Mouse (Mus musculus) embryo, embryonic 11.5 days (tissue): ENCODE measurements around the gene Pard6b.
"Not testable (repeated sequence)": the region's sequence is repeated elsewhere in the genome, so short reads cannot be mapped to it uniquely, and the experiment has no call there.

Source experiments
- DNase-seq: peaks from one replicate; pipeline ENCODE4 v3.0.0-alpha.2; 2012; ENCODE audit warnings: low read depth, low spot score

The Pard6b gene

DNA sequence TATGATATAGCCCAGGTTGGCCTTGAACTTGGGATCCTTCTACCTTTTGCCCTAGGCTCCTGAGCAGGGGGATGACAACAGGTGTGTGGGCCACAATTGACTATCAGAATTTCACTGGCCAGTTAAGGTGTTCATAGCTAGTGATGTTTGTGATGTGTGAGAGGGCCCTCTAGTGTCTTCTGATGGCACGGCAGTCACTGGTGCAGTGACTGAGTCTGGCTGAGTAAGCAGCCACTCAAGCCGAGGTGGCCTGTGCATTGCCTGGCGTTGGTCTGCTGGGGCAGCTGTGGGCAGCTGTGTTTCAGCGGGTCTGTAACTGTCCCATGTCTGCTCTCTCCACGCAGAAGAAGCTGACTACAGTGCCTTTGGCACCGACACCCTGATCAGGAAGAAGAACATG lies 17.2 kb downstream of the Pard6b start:
- no peak for DNase-seq

DNA sequence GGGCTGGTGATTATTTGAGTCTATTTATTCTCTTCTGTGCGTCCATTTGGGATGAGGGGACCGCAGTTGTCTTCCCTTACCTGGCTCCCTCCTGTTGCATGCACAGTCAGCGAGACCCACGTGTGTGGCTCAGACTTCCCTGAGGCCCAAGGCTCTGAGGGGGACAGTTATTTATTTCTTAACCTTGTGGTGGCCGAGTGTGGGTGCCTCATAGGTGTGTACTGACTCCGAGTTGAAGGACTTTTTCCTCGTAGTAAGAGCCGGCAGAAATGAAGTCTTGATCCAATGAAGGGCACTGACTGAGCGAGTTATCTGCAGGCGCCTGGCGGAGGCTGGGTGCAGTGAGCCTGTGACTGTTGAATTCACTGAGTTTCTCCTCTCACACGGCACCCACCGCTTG lies 19.2 kb downstream of the Pard6b start:
- DNase-seq = no peak

DNA sequence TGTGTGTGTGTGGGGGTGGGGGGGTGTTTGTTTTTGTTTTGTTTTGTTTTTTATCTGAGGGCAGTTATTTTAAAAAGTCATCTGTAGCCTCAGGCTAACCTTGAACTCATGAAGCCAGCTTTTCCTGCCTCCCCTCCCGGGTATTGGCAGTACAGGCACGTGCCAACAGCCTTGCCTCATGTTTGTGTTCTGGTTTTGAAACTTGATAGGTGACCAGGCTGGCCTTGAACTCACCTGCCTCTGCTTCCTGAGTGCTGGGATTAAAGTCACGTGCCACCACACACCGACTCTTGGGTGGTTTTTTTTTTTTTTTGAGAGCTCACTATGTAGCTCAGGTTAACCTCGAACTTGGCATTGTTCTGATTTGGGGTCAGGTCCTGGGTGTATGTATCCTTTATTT lies 21.0 kb downstream of the Pard6b start:
- DNase-seq = no peak

DNA sequence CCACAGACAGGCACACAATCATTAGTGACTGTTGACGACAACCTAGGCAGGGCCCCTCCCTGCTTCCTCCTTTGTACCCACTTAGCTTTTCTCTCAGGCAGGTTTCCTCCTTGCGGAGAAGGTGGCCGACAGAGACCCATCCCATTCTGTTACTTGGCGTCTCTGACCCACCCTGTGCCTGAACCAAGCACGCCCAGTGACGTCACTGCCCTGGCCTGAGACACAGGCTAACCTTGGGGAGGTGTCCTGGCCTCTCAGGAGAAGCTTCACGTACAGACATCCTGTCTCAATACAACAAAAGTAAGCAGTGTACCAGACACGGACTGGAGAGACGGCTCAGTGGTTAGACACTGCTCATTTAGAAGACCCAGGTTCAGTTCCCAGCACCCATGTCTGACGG lies 22.5 kb downstream of the Pard6b start:
- DNase-seq = no peak

DNA sequence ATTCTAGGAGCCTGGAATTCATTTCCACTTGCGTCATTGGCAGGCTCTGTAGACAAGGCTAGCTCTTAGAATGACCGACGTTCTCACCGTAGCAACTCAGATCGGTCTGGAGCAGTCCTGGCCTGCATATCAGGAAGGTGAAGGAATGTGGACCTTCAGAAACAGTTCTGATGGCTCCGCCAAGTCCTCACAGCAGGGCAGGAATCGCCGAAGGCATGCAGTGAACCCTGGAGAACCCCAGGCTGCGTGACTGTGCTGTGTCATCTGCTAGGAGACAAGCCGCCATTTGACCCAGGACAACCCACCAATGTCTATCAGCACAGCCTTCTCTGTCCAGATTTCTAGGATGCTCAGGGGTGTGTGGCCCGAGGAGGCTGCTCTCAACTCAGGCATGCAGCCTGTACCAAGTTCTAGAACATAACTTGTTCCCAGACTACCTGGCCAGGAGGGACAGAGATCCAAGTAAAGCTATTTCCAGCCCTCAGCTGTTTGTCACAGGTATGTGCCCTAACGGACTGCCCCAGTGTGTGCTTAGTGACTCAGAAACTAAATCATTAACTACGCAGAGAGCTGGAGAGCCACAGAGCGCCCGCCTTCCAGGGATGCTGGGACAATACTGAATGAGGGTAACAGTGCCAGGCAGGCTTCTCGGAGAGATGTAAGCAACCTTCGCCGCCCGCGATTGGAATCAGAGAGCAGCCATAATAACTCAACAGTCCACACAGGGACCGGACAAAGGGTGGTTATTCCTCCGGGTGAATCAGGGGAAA lies 23.8 kb downstream of the Pard6b start:
- no peak for DNase-seq

DNA sequence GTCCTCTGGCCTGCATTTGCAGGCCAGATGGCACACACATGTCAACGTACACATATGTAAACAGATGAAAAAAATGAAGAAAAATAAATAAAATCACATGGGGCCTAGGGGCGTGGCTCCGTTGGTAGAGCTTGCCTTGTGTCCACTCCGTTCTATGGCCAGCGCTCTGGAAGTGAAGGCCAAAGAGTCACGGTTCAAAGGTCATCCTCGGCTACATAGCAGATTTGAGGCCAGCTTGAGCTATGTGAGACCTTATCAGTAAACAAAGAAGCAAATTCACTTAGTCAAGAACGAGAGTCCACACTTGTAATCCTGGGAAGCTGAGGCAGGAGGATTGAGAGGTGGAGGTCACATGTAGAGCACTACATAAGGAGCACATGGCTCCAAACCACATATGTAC lies 24.5 kb downstream of the Pard6b start:
- no peak for DNase-seq

DNA sequence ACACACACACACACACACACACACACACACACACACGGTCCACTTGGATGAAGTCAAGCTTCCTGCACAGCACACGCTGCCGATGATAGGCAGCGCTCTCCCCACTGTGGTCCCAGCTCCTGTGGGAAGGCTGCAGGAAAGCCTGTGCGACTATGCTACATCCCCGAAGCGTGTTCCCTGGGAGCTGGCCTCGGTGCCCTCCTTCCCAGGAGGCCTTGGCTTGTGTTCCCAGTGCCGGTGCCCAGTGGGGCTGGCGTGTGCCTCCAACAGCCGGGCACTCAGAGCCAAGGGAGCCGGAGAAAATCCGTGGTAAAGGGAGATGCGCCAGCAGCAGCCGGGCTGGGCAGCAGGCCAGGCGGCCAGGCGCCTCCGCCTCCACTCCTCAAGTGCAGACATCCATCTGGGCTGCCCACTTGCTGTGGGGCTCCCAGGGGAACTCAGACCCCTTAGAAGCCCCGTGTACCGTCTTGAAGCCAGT lies 25.9 kb downstream of the Pard6b start:
- DNase-seq = no peak

DNA sequence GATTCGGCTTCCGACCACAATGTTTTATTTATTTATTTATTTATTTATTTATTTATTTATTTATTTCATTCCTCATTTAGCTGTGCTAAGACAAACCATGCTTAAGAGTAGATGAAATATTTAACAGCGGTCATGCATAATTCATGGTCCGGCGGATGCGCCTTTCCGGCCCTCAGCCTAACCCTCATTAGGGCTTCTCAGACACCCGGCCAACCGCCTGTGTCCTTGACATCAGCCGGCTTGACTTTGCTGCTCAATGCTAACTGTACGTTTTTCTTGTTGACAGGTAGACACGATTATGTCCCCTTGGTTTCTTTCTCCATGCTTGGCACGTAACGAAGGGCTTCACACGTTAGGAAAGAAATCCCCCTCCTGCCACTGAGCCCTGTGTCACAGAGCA lies 26.6 kb downstream of the Pard6b start:
- DNase-seq = no peak

DNA sequence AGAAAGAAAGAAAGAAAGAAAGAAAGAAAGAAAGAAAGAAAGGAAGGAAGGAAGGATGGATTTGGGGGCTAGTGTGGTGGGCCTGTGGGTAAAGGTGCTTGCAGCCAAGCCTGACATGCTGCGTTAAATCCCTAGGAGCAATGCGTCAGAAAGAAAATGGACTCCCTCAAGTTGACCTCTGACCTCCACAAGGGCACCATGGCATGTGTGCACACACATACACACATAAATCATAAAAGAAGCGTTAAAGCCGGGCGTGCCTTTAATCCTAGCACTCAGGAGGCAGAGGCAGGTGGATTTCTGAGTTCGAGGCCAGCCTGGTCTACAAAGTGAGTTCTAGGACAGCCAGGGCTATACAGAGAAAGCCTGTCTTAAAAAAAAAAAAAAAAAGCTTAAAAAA lies 27.1 kb downstream of the Pard6b start:
- DNase-seq = not testable (repeated sequence)

DNA sequence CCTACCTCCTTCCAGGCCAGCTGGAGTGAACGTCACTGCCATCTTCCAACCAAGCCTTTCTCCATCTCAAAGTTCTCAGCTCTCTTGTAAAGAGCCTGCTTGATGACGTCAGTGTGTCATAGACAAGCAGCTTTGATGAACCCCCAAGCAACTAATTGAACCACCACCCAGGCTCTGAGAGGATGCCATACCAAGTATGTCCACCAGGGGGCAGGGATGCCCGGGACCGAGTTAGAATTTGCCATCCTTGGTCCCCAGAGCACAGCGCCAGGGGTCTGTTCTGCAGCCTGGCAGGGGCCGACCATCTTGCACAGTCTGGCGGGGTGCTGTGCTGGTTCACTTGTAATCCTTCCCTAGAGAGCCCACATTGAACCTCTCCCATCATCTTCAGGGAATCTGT lies 31.1 kb downstream of the Pard6b start:
- no peak for DNase-seq

DNA sequence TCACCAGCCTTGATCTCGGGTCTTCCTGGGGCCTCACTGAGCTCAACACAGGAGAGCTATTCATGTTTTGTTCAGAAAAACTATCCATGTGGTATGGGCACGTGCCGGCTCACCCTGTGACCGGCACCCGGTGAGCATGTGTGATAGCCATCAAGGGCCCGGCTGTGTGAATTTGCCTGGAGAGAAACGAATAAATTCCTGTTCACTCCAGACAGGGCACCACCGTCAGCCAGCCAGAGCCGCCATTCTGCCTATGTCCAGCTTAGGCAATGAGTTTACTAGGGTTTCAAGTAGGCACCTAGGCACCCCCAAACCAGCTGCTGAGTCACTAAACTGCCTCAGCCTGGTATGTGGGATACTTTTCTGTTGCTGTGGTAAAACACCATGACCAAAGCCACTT lies 32.5 kb downstream of the Pard6b start:
- DNase-seq = no peak

DNA sequence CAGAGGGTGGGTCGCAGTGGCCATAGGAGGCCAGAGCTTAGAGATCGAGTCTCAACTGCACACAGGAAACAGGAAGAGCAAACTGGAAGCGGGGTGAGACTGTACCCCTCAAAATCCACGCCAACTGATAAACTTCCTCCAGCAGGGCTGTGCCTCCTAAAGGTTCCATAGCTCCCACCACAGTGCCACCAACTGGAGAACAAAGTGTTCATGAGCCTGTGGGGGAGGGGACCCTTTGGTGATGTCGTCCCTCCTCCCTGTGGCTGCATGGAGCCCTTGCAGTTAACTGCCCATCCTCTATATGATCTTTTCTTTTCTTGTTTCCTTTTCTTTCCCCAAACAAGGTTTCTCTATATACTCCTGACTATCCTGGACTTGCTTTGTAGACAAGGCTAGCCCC lies 32.9 kb downstream of the Pard6b start:
- DNase-seq = no peak

DNA sequence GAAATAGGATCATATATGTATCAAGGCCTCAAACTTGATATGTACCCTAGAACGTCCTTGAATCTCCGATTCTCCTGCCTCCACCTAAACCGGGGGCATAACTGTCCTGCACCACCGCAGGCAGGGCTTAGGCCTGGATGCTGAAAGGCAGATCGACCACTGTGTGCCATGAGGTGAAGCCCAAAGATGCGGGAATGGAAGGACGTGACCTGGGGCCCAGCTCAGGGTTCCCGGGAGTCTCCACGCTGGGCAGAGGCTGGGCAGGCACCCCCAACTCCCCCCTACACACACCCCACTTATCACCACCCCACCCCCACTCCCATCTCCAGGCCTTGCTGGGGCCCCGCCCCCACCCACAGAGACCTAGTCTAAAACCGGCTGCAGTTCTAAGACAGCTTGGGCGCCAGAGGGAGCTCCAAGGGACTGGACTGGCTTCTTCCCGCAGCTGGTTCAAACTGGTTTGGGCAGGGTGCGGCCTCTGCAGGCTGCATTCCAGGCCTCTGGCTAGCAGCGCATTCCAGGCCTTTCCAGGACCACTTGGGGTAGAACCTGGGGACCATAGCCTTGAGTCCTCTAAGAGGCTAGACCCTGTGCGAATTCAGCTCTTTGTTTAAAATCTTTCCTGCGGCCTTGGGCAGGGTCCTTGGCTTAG lies 34.0 kb downstream of the Pard6b start:
- DNase-seq = peak; percentile 71

DNA sequence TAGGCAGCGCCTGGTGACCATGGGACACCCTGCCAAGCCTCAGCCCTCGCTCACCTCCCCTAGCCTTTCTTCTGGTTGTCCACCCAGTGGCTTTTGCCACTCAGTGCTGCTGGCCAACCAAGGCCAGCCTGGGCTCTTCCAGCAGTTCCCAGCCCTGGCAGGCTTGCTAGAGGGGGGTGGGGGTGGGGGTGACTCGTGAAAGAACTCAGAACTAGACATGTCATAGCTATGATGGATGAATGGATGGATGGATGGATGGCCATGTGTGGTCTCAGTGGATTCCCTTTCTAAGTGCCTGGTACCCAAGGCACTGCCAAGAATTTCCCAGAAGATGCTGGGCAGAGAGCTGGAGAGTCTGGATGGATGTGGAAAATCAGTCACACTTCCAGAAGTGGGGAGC lies 35.0 kb downstream of the Pard6b start:
- DNase-seq = no peak

DNA sequence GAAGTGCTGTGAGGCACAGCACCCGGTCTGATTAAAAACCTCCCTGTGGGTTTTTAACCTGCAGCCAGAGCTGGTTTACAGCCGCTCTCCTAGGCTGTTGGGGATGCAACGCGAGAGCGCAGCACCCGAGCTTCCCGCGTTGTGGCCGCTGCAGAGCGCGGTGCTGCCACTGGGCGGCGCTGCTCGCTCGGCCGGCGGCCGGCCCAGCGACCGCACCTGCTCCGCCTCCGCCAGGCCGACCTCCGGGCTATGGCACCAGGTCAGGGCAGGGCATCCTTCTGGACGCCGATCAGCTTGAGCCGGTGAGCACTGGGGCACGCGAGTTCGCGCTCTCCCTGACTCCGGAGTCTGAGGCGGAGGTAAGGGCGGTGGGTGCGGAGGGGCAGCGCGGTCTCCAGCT lies 36.3 kb downstream of the Pard6b start:
- peak; percentile 61 for DNase-seq

DNA sequence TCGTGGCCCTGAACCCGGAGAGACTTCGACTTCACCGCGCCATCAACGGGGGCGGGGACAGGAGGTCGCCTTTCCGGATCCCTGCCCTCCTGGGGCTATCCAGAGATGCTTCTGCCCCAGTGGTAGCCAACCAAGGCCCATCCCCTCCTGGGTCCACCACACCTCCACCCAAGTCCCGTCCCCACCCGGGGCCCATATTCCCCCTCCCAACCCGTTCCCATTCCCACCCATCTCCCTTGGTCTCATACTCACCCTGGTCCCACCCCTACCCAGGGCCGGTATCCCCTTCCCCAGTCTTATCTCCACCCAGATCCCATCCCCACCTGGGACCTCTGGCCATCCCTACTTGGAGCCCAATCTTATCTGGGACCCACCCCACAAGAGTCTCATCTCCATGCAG lies 36.7 kb downstream of the Pard6b start:
- DNase-seq = no peak

DNA sequence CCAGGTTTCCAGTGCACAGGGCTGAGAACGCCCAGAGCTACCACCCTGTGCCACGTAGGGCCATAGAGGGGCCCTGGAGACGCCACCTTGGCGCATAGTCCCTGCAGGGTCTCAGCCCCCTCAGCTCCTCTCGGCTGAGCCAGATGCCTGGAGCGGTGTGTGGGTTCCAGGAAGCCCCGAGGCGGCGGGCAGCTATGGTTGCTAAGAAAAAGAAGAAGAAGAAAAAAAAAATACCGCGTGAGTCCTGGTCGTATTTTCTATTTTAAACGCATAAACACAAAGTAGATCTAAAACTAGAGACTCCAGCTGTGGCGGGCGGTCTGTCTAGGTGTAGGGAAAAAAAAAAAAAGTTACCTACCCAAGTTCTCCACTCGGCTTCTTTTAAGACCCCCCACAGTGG lies 37.2 kb downstream of the Pard6b start:
- no peak for DNase-seq

DNA sequence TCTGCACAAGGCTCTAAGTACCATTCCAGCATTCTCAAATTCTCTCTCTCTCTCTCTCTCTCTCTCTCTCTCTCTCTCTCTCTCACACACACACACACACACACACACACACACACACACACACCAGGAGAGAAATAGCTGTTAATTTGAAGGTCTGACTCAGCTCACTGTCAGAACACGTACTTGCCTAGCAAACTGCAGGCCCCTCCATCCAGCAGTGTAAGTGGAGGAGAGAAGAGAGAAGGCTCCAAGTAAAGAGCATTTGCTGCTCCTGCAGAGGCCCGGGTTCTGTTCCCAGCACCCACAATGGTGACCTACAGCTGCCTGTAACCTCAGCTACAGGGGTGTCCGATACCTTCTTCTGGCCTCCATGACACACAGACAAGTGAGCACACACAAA lies 37.7 kb downstream of the Pard6b start:
- no peak for DNase-seq

DNA sequence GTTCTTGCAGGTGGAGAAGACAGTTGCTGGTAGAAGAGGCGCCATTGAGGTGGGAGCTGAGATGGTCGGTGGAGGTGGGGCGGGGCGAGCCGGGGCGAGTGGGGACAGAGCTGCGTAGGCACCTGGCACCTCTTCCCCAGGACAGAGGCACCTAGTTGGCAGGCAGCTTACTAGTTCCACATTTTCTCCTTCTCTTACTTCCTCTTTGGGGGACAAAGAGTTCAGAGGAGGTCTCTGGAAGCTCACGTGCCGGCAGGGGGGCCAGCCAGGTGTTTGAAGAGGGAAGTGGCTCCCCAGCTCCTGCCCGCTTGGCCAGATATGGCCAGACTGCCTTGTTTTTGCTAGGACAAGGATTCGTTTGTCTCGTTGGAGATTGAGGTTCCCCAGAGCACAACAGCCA lies 38.3 kb downstream of the Pard6b start:
- no peak for DNase-seq

DNA sequence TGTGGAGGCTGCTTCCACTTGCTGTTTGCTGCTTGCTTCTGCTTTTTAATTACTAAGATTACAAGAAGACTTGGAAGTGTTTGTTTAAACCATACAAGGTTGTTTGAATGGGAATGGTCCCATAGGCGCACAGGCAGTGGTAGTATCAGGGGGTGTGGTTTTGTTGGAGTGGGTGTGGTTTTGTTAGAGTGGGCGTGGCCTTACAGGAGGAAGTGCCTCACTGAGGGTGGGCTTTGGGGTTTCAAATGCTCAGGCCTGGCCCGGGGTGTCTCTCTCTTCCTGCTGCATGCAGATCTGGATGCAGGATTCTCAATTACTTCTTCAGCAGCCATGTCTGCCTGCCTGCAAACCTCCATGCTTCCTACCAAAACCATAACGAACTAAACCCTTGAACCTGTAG lies 40.1 kb downstream of the Pard6b start:
- DNase-seq = no peak

DNA sequence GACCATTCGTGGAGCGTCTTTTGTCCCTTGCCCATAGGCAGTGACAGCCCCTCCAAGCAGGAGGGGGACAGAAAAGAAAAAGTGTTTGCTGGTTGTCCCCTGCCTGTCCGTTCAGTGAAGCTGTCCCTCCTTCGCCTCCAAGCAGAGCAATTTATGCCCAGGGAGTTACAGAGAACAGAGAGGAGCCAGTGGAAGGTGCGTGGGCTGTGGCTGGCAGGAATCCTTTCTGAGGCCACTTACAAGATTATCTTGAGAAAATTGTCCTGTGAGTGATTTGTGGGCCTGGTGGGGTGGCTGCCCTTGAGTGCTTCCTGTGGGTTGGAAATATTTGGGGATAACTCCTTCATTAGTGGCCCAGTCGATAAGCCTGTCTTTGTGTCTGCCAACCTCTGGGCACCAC lies 42.8 kb downstream of the Pard6b start:
- DNase-seq = no peak

DNA sequence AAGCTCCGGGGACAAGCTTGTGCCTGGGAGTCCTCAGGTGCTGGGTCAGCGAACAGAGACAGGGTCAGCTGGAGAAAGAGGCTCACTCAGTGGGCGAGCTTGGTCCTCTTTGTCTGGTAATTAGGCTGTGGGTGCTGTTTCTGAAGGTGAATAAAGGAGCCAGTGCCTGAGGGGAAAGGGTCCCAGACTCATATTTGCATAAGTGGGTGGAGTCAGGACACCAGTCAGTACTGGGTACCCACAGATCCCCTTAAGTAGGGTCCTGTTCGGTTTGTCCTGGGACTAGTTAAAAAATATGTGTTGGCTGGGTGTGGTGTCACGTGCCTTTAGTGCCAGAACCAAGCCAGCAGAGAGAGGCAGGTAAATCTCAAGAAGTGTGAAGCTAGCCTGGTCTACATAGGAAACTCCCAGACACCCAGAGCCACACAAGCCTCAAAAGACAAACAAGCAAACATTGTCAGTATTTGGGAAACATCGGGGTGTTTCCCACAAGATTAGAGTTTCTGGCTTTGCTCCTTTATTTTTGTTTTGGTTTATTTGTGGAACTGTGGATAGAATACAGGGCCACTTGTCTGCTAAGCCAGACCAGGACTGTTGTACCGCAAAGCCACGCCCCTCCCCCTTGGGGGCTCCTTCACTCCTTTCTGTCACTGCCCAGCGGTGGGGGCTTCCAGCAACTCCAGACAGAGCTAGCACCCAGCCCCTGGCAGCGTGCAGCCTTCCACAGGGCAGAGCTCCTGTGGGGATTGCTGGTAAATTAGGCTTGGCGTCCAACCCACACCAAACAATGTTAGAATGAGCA lies 44.7 kb downstream of the Pard6b start:
- no peak for DNase-seq

DNA sequence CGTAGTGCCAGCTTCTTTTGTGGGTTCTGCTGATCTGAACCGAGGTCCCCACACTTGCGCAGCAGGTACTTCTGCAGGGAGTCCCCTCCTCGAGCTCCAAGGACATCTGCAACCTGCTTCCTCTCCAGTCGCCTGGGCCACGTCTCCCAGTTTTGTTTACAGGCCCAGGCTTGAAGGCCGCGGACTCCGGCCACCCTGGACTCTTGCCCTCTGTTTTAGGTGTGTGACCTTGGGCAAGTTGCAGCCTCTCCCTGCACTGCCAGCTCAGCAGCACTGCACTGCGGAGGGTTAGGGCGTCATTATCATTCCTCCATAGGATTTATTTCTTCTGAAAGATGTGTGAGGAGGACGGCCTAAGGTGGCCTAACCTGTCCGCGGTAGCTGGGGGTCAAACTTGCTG lies 47.0 kb downstream of the Pard6b start:
- no peak for DNase-seq
